Mouse (Mus musculus) hindbrain, embryonic 15.5 days (tissue): ENCODE measurements around the gene Olfr145. TPM values are rescaled to one million over a fixed set of nuclear protein-coding genes. Genes with fewer than 3 reads are reported as not detected.
A peak's percentile ranks its signal among the peaks of the same experiment; 100 is the strongest.

Source experiments
- ATAC-seq: fragments of 200-750 bp; cut with Nextera tagmentation; 2 replicates; pipeline ENCODE4 v1.8.0; 2017; ENCODE audit warnings: low read depth, moderate number of reproducible peaks, moderate TSS enrichment; ENCODE audit not compliant: low FRiP score
- H3K27ac ChIP-seq: fragments of 300-500 bp; sonication (generic); replicated peaks from 2 replicates; pipeline ENCODE4 v1.5.1; 2015; ENCODE audit warnings: mild to moderate bottlenecking, inconsistent platforms
- H3K27me3 ChIP-seq: fragments of 300-500 bp; sonication (generic); 2 replicates; pipeline ENCODE4 v1.6.1; 2015; ENCODE audit warnings: control low read depth, inconsistent platforms
- H3K36me3 ChIP-seq: fragments of 300-500 bp; sonication (generic); 2 replicates; pipeline ENCODE4 v1.6.1; 2015; ENCODE audit warnings: control low read depth, inconsistent platforms
- H3K4me1 ChIP-seq: fragments of 300-500 bp; sonication (generic); replicated peaks from 2 replicates; pipeline ENCODE4 v1.6.1; 2015; ENCODE audit warnings: control low read depth, inconsistent platforms
- H3K4me2 ChIP-seq: fragments of 300-500 bp; sonication (generic); 2 replicates; pipeline ENCODE4 v1.6.1; 2015; ENCODE audit warnings: moderate library complexity, mild to moderate bottlenecking, inconsistent platforms
- H3K4me3 ChIP-seq: fragments of 300-500 bp; sonication (generic); 2 replicates; pipeline ENCODE4 v1.5.1; 2015; ENCODE audit warnings: mild to moderate bottlenecking, inconsistent platforms
- H3K9ac ChIP-seq: fragments of 300-500 bp; sonication (generic); 2 replicates; pipeline ENCODE4 v1.6.1; 2015; ENCODE audit warnings: inconsistent platforms
- H3K9me3 ChIP-seq: fragments of 300-500 bp; sonication (generic); 2 replicates; pipeline ENCODE4 v1.6.1; 2016; ENCODE audit warnings: control low read depth, inconsistent platforms
- WGBS: fragments of 180-500 bp; shearing (Covaris S2); methylation state at CpG from one replicate; pipeline ENCODE4 v1.1.7; 2015; 5-methylcytosine and 5-hydroxymethylcytosine counted together
- polyA plus RNA-seq: library from polyadenylated mRNA; unstranded; fragments of >200 nt; fragmentation: Nextera tagmentation; extraction: Ambion mirVana; gene quantifications from 2 replicates; pipeline ENCODE4 v1.2.1, GENCODE M21; 2015

Olfr145 gene
- polyA plus RNA-seq, 1 experiment from 2014 or later, result not detected

DNA sequence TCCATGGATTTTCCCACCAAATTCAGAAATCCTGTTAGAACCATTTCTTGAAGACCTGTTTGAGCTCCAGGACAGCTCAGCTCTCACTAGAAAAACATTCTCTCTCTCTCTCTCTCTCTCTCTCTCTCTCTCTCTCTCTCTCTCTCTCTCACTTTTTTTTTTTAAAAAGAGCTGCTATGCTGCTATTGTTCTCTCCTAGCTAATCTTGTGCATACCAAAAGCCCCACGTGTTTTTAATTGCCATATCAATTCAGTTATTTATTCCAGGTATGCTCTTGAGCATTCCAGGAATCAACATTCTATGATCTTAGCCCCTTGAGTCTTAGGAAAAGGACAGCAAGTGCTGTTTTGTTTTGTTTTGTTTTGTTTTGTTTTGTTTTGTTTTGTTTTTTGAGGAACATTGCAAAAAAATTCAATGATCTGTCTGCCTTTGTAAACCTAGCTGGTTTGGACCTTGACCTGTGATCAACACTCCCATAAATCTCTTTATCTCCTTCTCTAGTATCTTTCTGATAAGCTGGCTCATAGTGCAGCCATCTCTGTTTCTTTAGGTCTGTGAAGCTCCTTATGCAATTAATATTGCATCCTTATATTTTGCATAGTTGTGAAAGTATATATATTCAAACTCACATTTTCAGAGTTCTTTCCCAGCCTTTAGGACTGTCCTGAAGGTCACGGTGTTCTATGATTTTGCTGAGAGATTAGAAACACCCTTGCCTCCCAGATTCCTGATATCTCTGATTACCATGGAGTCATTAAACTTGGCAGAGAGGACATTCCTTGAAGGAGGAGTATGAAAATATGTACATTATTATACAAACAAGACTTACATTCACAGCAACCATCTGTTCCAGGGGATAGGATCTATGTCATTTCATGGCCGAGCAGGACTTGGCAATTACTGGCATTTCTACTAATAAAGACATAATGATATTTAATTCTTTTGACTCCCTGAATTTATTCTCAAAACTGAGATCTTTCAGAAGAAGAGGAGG lies 29.8 kb downstream of the Olfr145 start:
- Histone ChIP-seq H3K4me1 (no peaks in the 10 kb centered on the region), H3K9ac (no peak overlapping the region), H3K4me2 (no peak overlapping the region), H3K27me3 (no peaks in the 10 kb centered on the region), H3K27ac (no peak overlapping the region), H3K36me3 (no peaks in the 10 kb centered on the region), H3K4me3 (no peak overlapping the region), H3K9me3 (no peaks in the 10 kb centered on the region)
- ATAC-seq, result no peak
- WGBS, result 64% methylated on average over 3 of the region's 3 CpGs

DNA sequence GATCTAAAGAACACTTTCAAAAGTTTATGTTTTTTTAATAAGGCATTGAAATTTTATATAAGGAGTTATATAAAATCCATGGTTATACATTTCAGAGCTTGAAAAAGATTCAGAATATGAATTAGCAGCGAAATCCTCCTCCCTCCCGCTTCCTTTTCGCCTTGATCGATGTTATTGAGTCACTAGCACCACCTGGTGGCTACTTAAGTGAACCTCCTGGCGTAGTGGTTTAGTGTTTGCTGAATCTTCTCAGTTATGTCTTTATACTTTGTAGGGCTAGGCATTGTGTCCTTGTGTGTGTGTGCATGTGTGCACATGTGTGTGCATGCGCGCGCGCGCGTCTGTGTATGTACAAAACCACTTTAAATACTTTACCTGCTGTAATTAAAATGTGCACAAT lies 36.0 kb downstream of the Olfr145 start:
- H3K27me3 ChIP-seq, result no peaks in the 10 kb centered on the region
- no peak overlapping the region for H3K4me2 ChIP-seq
- H3K4me1 ChIP-seq, result no peaks in the 10 kb centered on the region
- peak; percentile 81 for ATAC-seq
- H3K4me3 ChIP-seq, result no peak overlapping the region
- H3K36me3 ChIP-seq, result no peaks in the 10 kb centered on the region
- H3K27ac ChIP-seq, result no peak overlapping the region
- H3K9ac ChIP-seq, result no peak overlapping the region
- WGBS, result 7% methylated on average over 11 of the region's 11 CpGs
- no peaks in the 10 kb centered on the region for H3K9me3 ChIP-seq

DNA sequence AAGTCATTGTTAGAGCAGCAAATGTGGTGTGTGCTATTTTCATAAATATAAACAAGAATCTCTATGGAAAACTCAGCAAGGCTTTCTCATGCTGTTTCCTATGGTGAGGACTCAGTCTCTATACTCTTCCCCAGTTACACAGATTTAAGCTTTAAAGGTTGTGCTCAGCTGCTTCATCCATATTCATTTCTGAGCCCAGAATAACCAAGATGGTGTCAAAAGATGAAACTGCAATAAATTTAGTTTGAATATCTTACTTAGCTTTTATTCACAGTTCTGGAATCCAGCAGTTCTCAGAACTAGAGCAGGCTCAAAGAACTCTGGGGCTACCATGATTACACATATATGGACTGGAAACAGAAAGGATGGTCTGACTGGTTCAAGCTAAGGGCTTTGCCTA lies 37.6 kb downstream of the Olfr145 start:
- H3K36me3 ChIP-seq, result no peaks in the 10 kb centered on the region
- no peaks in the 10 kb centered on the region for H3K27me3 ChIP-seq
- no peak overlapping the region for H3K9ac ChIP-seq
- no peak overlapping the region for H3K4me3 ChIP-seq
- H3K9me3 ChIP-seq, result no peaks in the 10 kb centered on the region
- H3K27ac ChIP-seq, result no peak overlapping the region
- H3K4me2 ChIP-seq, result no peak overlapping the region
- ATAC-seq, result no peak
- H3K4me1 ChIP-seq, result no peaks in the 10 kb centered on the region

DNA sequence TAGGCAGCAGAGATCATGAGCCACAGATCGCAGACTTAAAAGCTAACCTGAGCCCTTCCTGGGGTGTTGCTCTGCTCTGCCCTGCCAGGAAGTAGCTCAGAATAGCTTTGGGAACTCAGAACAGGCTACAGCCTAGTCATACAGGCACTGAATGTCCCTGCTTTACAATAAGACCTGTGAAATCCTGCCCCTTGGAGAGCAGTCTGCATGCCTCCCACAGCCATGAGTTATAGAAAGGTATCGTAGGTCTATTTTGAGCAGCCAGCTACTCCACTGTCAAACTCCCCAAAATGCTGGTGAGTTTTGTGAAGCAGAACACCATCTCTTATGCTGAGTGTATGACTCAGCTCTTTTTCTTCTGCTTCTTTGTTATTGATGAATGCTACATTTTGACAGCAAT lies 44.6 kb downstream of the Olfr145 start:
- H3K4me3 ChIP-seq, result no peak overlapping the region
- no peaks in the 10 kb centered on the region for H3K27me3 ChIP-seq
- H3K9ac ChIP-seq, result no peak overlapping the region
- no peaks in the 10 kb centered on the region for H3K9me3 ChIP-seq
- 86% methylated on average over 2 of the region's 2 CpGs for WGBS
- ATAC-seq, result no peak
- H3K36me3 ChIP-seq, result no peaks in the 10 kb centered on the region
- H3K4me1 ChIP-seq, result no peaks in the 10 kb centered on the region
- H3K4me2 ChIP-seq, result no peak overlapping the region
- H3K27ac ChIP-seq, result no peak overlapping the region

Other genes starting within 250 kb of the Olfr145 start
- gene Tbrg1, start 239.4 kb upstream of the Olfr145 start, polyA plus RNA-seq, result 86.4 and 88.3 TPM in 2 replicates
- gene Panx3, start 227.5 kb upstream of the Olfr145 start, polyA plus RNA-seq, result not detected in 2 replicates
- not detected in 2 replicates for gene Olfr160, start 180.5 kb upstream of the Olfr145 start, polyA plus RNA-seq
- gene Olfr874, start 151.6 kb upstream of the Olfr145 start, polyA plus RNA-seq, result not detected in 2 replicates
- gene Olfr875, start 124.9 kb upstream of the Olfr145 start, polyA plus RNA-seq, result not detected in 2 replicates
- not detected in 2 replicates for gene Olfr876, start 93.7 kb upstream of the Olfr145 start, polyA plus RNA-seq
- gene Olfr877, start 42.5 kb upstream of the Olfr145 start, polyA plus RNA-seq, result not detected in 2 replicates
- not detected in 2 replicates for gene Olfr878, start 21.1 kb downstream of the Olfr145 start, polyA plus RNA-seq
- gene Olfr881, start 95.1 kb downstream of the Olfr145 start, polyA plus RNA-seq, result not detected in 2 replicates
- not detected in 2 replicates for gene Olfr883, start 129.1 kb downstream of the Olfr145 start, polyA plus RNA-seq
- not detected in 2 replicates for gene Olfr884, start 149.8 kb downstream of the Olfr145 start, polyA plus RNA-seq
- not detected in 2 replicates for gene Olfr885, start 164.6 kb downstream of the Olfr145 start, polyA plus RNA-seq
- not detected in 2 replicates for gene Olfr887, start 187.3 kb downstream of the Olfr145 start, polyA plus RNA-seq
- not detected in 2 replicates for gene Olfr888, start 211.4 kb downstream of the Olfr145 start, polyA plus RNA-seq
- gene Olfr889, start 218.5 kb downstream of the Olfr145 start, polyA plus RNA-seq, result 0.10 TPM in 2 replicates
- gene Olfr890, start 245.8 kb downstream of the Olfr145 start, polyA plus RNA-seq, result not detected in 2 replicates